Mouse (Mus musculus): ENCODE data around the gene Gm128. TPM values are rescaled to one million over a fixed set of nuclear protein-coding genes. Genes with fewer than 3 reads are reported as not detected.

The Gm128 gene
- polyA plus RNA-seq, 1 experiment from 2014 or later = 0.95 TPM

DNA sequence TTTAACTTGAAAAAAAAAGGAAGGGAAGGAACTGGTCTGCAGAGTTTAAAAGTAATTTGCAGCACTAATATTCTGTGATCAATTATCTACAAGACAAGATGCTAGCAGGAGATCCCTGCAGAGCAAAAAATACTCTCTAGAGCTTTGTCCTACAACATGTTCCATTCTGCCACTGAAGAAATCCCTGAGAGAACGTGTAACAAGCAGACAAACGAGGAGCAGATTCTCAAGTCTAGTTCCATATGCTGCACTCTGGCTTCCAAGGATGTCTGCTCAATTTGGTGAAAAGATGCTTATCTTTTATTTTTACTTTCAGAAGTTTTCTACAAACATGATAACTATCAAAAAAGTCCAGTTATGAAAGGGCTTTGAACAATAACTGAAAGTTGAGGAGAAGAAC, 40.8 kb downstream of the Gm128 start:
- no peak for ATAC-seq (replicated peaks; ENCODE audit: low FRiP score)
- Histone ChIP-seq H3K4me2 (no peak overlapping the region), H3K27me3 (replicated peaks; ENCODE audit: control insufficient read depth, insufficient read depth, low read length) (no peaks in the 10 kb centered on the region), H3K9ac (ENCODE audit: low read depth, low read length) (no peak overlapping the region), H3K9me3 (ENCODE audit: control insufficient read depth, low read length) (no peaks in the 10 kb centered on the region), H3K4me3 (ENCODE audit: low read depth, low read length) (no peak overlapping the region), H3K27ac (ENCODE audit: low read depth, low read length) (no peak overlapping the region), H3K4me1 (replicated peaks; ENCODE audit: control insufficient read depth, insufficient read depth, low read length) (no peaks in the 10 kb centered on the region), H3K36me3 (ENCODE audit: control insufficient read depth, insufficient read depth, low read length) (peaks cover 51% of the 10 kb centered on the region)
- WGBS = 88% methylated on average over 2 of the region's 2 CpGs
- no peak for DNase-seq (ENCODE audit: low spot score)

GRCm38 (mm10) chr3:95200132-95200531, 41.3 kb downstream of the Gm128 start:
- Histone ChIP-seq H3K9me3 (ENCODE audit: control insufficient read depth, low read length) (no peaks in the 10 kb centered on the region), H3K4me2 (no peak overlapping the region), H3K4me3 (ENCODE audit: low read depth, low read length) (no peak overlapping the region), H3K9ac (ENCODE audit: low read depth, low read length) (no peak overlapping the region), H3K27me3 (replicated peaks; ENCODE audit: control insufficient read depth, insufficient read depth, low read length) (no peaks in the 10 kb centered on the region), H3K27ac (ENCODE audit: low read depth, low read length) (no peak overlapping the region), H3K36me3 (ENCODE audit: control insufficient read depth, insufficient read depth, low read length) (peaks cover 49% of the 10 kb centered on the region), H3K4me1 (replicated peaks; ENCODE audit: control insufficient read depth, insufficient read depth, low read length) (no peaks in the 10 kb centered on the region)
- ATAC-seq (replicated peaks; ENCODE audit: low FRiP score) = no peak
- DNase-seq (ENCODE audit: low spot score) = no peak
- 86% methylated on average over 7 of the region's 7 CpGs for WGBS

DNA sequence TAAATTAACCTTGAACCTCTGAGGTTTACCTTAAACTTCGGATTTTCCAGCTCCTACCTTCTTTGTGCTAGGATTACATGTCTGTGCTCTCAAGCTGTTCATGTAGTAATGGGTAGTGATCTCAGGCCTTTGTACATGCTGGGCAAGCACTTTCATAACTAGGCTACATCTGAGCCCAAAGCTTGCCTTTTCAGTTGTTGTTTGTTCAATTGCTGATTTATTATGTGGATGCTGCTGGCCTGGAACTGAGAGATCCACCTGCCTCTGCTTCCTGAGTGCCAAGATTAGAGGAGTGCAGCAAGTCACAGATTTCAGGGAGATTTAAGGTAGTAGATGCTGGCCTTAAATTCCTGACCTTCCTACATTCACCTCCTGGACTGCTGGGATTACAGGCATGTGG, 42.3 kb downstream of the Gm128 start:
- Histone ChIP-seq H3K36me3 (ENCODE audit: control insufficient read depth, insufficient read depth, low read length) (peaks cover 48% of the 10 kb centered on the region), H3K9ac (ENCODE audit: low read depth, low read length) (no peak overlapping the region), H3K9me3 (ENCODE audit: control insufficient read depth, low read length) (no peaks in the 10 kb centered on the region), H3K4me1 (replicated peaks; ENCODE audit: control insufficient read depth, insufficient read depth, low read length) (no peaks in the 10 kb centered on the region), H3K4me2 (no peak overlapping the region), H3K27ac (ENCODE audit: low read depth, low read length) (no peak overlapping the region), H3K4me3 (ENCODE audit: low read depth, low read length) (no peak overlapping the region), H3K27me3 (replicated peaks; ENCODE audit: control insufficient read depth, insufficient read depth, low read length) (no peaks in the 10 kb centered on the region)
- DNase-seq (ENCODE audit: low spot score) = no peak
- ATAC-seq (replicated peaks; ENCODE audit: low FRiP score) = no peak
- WGBS = 86% methylated on average over 1 of the region's 1 CpGs

DNA sequence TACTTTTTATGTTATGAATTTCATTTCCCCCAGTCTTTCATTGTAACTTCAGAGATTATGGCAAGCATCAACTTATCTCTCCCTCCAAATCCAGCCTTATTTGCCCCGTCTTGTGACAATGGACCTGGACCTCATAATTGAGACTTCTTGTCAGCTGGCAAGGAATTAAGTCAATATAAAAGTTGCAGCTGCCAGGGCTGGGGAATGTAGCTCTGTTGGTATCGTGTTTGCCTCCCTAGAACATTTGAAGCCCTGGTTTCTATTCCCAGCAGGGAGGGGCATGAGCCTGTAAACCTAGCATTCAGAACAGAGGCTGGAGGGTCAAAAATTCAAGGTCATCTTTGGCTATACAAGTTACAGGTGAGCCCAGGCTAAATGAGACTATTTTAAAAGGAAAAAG, 45.6 kb downstream of the Gm128 start:
- ATAC-seq (replicated peaks; ENCODE audit: low FRiP score) (no peak), DNase-seq (ENCODE audit: low spot score) (no peak)
- 84% methylated on average over 2 of the region's 2 CpGs for WGBS
- Histone ChIP-seq H3K36me3 (ENCODE audit: control insufficient read depth, insufficient read depth, low read length) (peaks cover 42% of the 10 kb centered on the region), H3K27ac (ENCODE audit: low read depth, low read length) (no peak overlapping the region), H3K9me3 (ENCODE audit: control insufficient read depth, low read length) (no peaks in the 10 kb centered on the region), H3K27me3 (replicated peaks; ENCODE audit: control insufficient read depth, insufficient read depth, low read length) (no peaks in the 10 kb centered on the region), H3K4me2 (no peak overlapping the region), H3K4me3 (ENCODE audit: low read depth, low read length) (no peak overlapping the region), H3K4me1 (replicated peaks; ENCODE audit: control insufficient read depth, insufficient read depth, low read length) (no peaks in the 10 kb centered on the region), H3K9ac (ENCODE audit: low read depth, low read length) (no peak overlapping the region)

- no peaks in the 10 kb centered on the region for H3K27me3 ChIP-seq (replicated peaks; ENCODE audit: control insufficient read depth, insufficient read depth, low read length)
- WGBS = 88% methylated on average over 6 of the region's 6 CpGs
- no peak overlapping the region for H3K4me2 ChIP-seq
- H3K27ac ChIP-seq (ENCODE audit: low read depth, low read length) = no peak overlapping the region
- no peak overlapping the region for H3K4me3 ChIP-seq (ENCODE audit: low read depth, low read length)
- ATAC-seq (replicated peaks; ENCODE audit: low FRiP score) = no peak
- peaks cover 37% of the 10 kb centered on the region for H3K36me3 ChIP-seq (ENCODE audit: control insufficient read depth, insufficient read depth, low read length)
- no peaks in the 10 kb centered on the region for H3K4me1 ChIP-seq (replicated peaks; ENCODE audit: control insufficient read depth, insufficient read depth, low read length)
- no peak for DNase-seq (ENCODE audit: low spot score)
- H3K9ac ChIP-seq (ENCODE audit: low read depth, low read length) = no peak overlapping the region
- no peaks in the 10 kb centered on the region for H3K9me3 ChIP-seq (ENCODE audit: control insufficient read depth, low read length)
These were observed 46.7 kb downstream of the Gm128 start for GRCm38 (mm10) chr3:95194721-95195135.

Other genes with a start within 250 kb of the Gm128 start
- gene Zfp687, start 226.2 kb downstream of the Gm128 start, polyA plus RNA-seq (2014; fragmentation: Nextera tagmentation; extraction: Ambion mirVana) = 20.2 and 23.7 TPM in 2 replicates
- 290 and 304 TPM in 2 replicates for gene Psmd4, start 199.0 kb downstream of the Gm128 start, polyA plus RNA-seq (2014; fragmentation: Nextera tagmentation; extraction: Ambion mirVana)
- gene Pip5k1a, start 134.7 kb downstream of the Gm128 start, polyA plus RNA-seq (2014; fragmentation: Nextera tagmentation; extraction: Ambion mirVana) = 10.9 and 12.8 TPM in 2 replicates
- gene Vps72, start 130.6 kb downstream of the Gm128 start, polyA plus RNA-seq (2014; fragmentation: Nextera tagmentation; extraction: Ambion mirVana) = 109 and 111 TPM in 2 replicates
- 1.1 TPM in 2 replicates for gene Tmod4, start 117.1 kb downstream of the Gm128 start, polyA plus RNA-seq (2014; fragmentation: Nextera tagmentation; extraction: Ambion mirVana)
- 53.1 and 58.5 TPM in 2 replicates for gene Scnm1, start 107.6 kb downstream of the Gm128 start, polyA plus RNA-seq (2014; fragmentation: Nextera tagmentation; extraction: Ambion mirVana)
- gene Lysmd1, start 107.5 kb downstream of the Gm128 start, polyA plus RNA-seq (2014; fragmentation: Nextera tagmentation; extraction: Ambion mirVana) = 8.9 and 9.1 TPM in 2 replicates
- 4.8 and 5.4 TPM in 2 replicates for gene Tnfaip8l2, start 99.2 kb downstream of the Gm128 start, polyA plus RNA-seq (2014; fragmentation: Nextera tagmentation; extraction: Ambion mirVana)
- 2.5 and 2.8 TPM in 2 replicates for gene Sema6c, start 81.1 kb downstream of the Gm128 start, polyA plus RNA-seq (2014; fragmentation: Nextera tagmentation; extraction: Ambion mirVana)
- gene Gabpb2, start 23.7 kb downstream of the Gm128 start, polyA plus RNA-seq (2014; fragmentation: Nextera tagmentation; extraction: Ambion mirVana) = 9.1 and 9.3 TPM in 2 replicates
- gene Cdc42se1, start 12.9 kb downstream of the Gm128 start, polyA plus RNA-seq (2014; fragmentation: Nextera tagmentation; extraction: Ambion mirVana) = 93.6 and 102 TPM in 2 replicates
- 8.6 and 8.7 TPM in 2 replicates for gene Mllt11, start 9.4 kb downstream of the Gm128 start, polyA plus RNA-seq (2014; fragmentation: Nextera tagmentation; extraction: Ambion mirVana)
- gene Bnipl, start 9.6 kb upstream of the Gm128 start, polyA plus RNA-seq (2014; fragmentation: Nextera tagmentation; extraction: Ambion mirVana) = 0.08 and 0.25 TPM in 2 replicates
- gene Mindy1, start 39.7 kb upstream of the Gm128 start, polyA plus RNA-seq (2014; fragmentation: Nextera tagmentation; extraction: Ambion mirVana) = 29.0 and 29.9 TPM in 2 replicates
- gene Prune1, start 40.5 kb upstream of the Gm128 start, polyA plus RNA-seq (2014; fragmentation: Nextera tagmentation; extraction: Ambion mirVana) = 19.8 and 22.7 TPM in 2 replicates
- gene Anxa9, start 65.6 kb upstream of the Gm128 start, polyA plus RNA-seq (2014; fragmentation: Nextera tagmentation; extraction: Ambion mirVana) = 5.5 and 6.7 TPM in 2 replicates
- 178 and 182 TPM in 2 replicates for gene Cers2, start 73.2 kb upstream of the Gm128 start, polyA plus RNA-seq (2014; fragmentation: Nextera tagmentation; extraction: Ambion mirVana)
- 47.0 and 57.6 TPM in 2 replicates for gene Setdb1, start 115.6 kb upstream of the Gm128 start, polyA plus RNA-seq (2014; fragmentation: Nextera tagmentation; extraction: Ambion mirVana)
- gene 4930558C23Rik, start 161.2 kb upstream of the Gm128 start, polyA plus RNA-seq (2014; fragmentation: Nextera tagmentation; extraction: Ambion mirVana) = not detected in 2 replicates
- 26.5 and 29.8 TPM in 2 replicates for gene Arnt, start 192.8 kb upstream of the Gm128 start, polyA plus RNA-seq (2014; fragmentation: Nextera tagmentation; extraction: Ambion mirVana)